Mouse (Mus musculus) liver, postnatal 0 days (tissue): Measurements from ENCODE around the gene Faf1. TPM values are rescaled to one million over a fixed set of nuclear protein-coding genes. Genes with fewer than 3 reads are reported as not detected.

ENCODE experiments used
- ATAC-seq: fragments of 200-750 bp; cut with Nextera tagmentation; 2 replicates; pipeline ENCODE4 v1.8.0; 2017; ENCODE audit warnings: mild to moderate bottlenecking, moderate library complexity
- DNase-seq: peaks from one replicate; pipeline ENCODE4 v3.0.0-alpha.2; 2016
- H3K27ac ChIP-seq: fragments of 300-500 bp; sonication (generic); 2 replicates; pipeline ENCODE4 v1.5.1; 2014; ENCODE audit warnings: antibody characterized with exemption, moderate library complexity, mild to moderate bottlenecking, low read depth
- H3K27me3 ChIP-seq: fragments of 300-500 bp; sonication (generic); 2 replicates; pipeline ENCODE4 v1.6.1; 2014; ENCODE audit warnings: low read length, control low read depth, mixed read lengths; ENCODE audit not compliant: insufficient read depth
- H3K36me3 ChIP-seq: fragments of 300-500 bp; sonication (generic); replicated peaks from 2 replicates; pipeline ENCODE4 v1.6.1; 2014; ENCODE audit warnings: mild to moderate bottlenecking, control low read depth, low read length, moderate library complexity, mixed read lengths; ENCODE audit not compliant: insufficient read depth
- H3K4me1 ChIP-seq: fragments of 300-500 bp; sonication (generic); 2 replicates; pipeline ENCODE4 v1.6.1; 2014; ENCODE audit warnings: antibody characterized with exemption, mild to moderate bottlenecking, control low read depth; ENCODE audit not compliant: insufficient read depth
- H3K4me2 ChIP-seq: fragments of 300-500 bp; sonication (generic); 2 replicates; pipeline ENCODE4 v1.6.1; 2014; ENCODE audit warnings: low read depth, mild to moderate bottlenecking, low read length, moderate library complexity, mixed read lengths
- H3K4me3 ChIP-seq: fragments of 300-500 bp; sonication (generic); 2 replicates; pipeline ENCODE4 v1.5.1; 2014; ENCODE audit warnings: low read depth, low read length
- H3K9ac ChIP-seq: fragments of 300-500 bp; sonication (generic); replicated peaks from 2 replicates; pipeline ENCODE4 v1.6.1; 2014; ENCODE audit warnings: mild to moderate bottlenecking, moderate library complexity
- H3K9me3 ChIP-seq: fragments of 300-500 bp; sonication (generic); 2 replicates; pipeline ENCODE4 v1.6.1; 2016; ENCODE audit warnings: mild to moderate bottlenecking, control low read depth, low read length, mixed read lengths
- CTCF ChIP-seq: sonication (generic); IDR thresholded peaks from 2 replicates; pipeline ENCODE4 v1.5.1; 2016; ENCODE audit warnings: antibody characterized with exemption, low read depth
- EP300 ChIP-seq: IDR thresholded peaks from 2 replicates; pipeline ENCODE4 v1.6.1; 2016; ENCODE audit warnings: antibody characterized with exemption, low read depth, mild to moderate bottlenecking
- WGBS: fragments of 180-500 bp; shearing (Covaris S2); extraction: QIAGEN DNeasy Blood & Tissue Kit; methylation state at CpG from one replicate; pipeline ENCODE4 v1.1.7; 2014; ENCODE audit not compliant: insufficient replicate concordance; 5-methylcytosine and 5-hydroxymethylcytosine counted together
- polyA plus RNA-seq: library from polyadenylated mRNA; unstranded; fragments of >200 nt; fragmentation: Nextera tagmentation; extraction: Ambion mirVana; gene quantifications from 2 replicates; pipeline ENCODE4 v1.2.1, GENCODE M21; 2015

The Faf1 gene
- polyA plus RNA-seq, 1 experiment from 2014 or later, result 10.6 TPM

DNA sequence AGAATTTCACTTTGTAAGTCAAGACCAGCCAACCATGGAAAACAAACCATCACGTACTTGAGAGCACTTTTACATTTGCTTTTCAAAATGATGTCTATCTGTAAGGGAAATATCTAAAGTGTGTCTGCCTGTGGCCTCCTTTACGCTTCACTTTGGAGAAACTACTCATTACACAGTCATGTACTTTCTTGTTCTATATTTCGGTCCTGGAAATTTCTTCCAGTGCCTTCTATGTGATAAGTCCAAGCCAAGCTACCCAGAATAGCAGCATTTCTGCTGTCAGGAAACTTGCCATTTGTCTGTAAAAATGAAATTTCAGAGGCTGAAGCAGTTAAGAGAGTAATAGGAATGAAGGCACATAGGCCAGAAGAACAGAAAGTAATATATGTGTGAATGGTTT lies 228.1 kb downstream of the Faf1 start:
- no peak overlapping the region for H3K4me3 ChIP-seq
- no peaks in the 10 kb centered on the region for H3K9me3 ChIP-seq
- H3K9ac ChIP-seq, result no peak overlapping the region
- no peak overlapping the region for H3K4me2 ChIP-seq
- H3K4me1 ChIP-seq, result no peaks in the 10 kb centered on the region
- DNase-seq, result no peak
- H3K36me3 ChIP-seq, result no peaks in the 10 kb centered on the region; the same call in 1 of the 2 replicates
- no peaks in the 10 kb centered on the region for H3K27me3 ChIP-seq
- no peak for ATAC-seq
- TF ChIP-seq EP300 (no peak), CTCF (no peak)
- WGBS, result 89% methylated on average over 3 of the region's 3 CpGs
- H3K27ac ChIP-seq, result no peak overlapping the region

- no peak overlapping the region for H3K4me2 ChIP-seq
- no peaks in the 10 kb centered on the region for H3K9me3 ChIP-seq
- H3K4me1 ChIP-seq, result no peaks in the 10 kb centered on the region
- H3K9ac ChIP-seq, result no peak overlapping the region
- H3K27ac ChIP-seq, result no peak overlapping the region
- no peak for ATAC-seq
- H3K36me3 ChIP-seq, result peaks cover 6% of the 10 kb centered on the region; the same call in 1 of the 2 replicates
- 94% methylated on average over 1 of the region's 1 CpGs for WGBS
- DNase-seq, result no peak
- no peak for TF ChIP-seq CTCF
- TF ChIP-seq EP300, result no peak
- no peak overlapping the region for H3K4me3 ChIP-seq
- H3K27me3 ChIP-seq, result no peaks in the 10 kb centered on the region
Observed at GRCm38 (mm10) chr4:109929058-109929457, 252.7 kb downstream of the Faf1 start.

GRCm38 (mm10) chr4:109930445-109930844 lies 254.1 kb downstream of the Faf1 start:
- no peak for TF ChIP-seq EP300
- TF ChIP-seq CTCF, result peak; percentile 44
- Histone ChIP-seq H3K4me2 (no peak overlapping the region), H3K4me1 (no peaks in the 10 kb centered on the region)

GRCm38 (mm10) chr4:109930935-109931334 lies 254.5 kb downstream of the Faf1 start:
- H3K27ac ChIP-seq, result no peak overlapping the region
- no peaks in the 10 kb centered on the region for H3K4me1 ChIP-seq
- ATAC-seq (no peak), DNase-seq (no peak)
- H3K27me3 ChIP-seq, result no peaks in the 10 kb centered on the region
- WGBS, result 84% methylated on average over 1 of the region's 1 CpGs
- no peak overlapping the region for H3K4me2 ChIP-seq
- peaks cover 6% of the 10 kb centered on the region; the same call in 1 of the 2 replicates for H3K36me3 ChIP-seq
- no peaks in the 10 kb centered on the region for H3K9me3 ChIP-seq
- H3K4me3 ChIP-seq, result no peak overlapping the region
- no peak for TF ChIP-seq EP300
- TF ChIP-seq CTCF, result no peak
- no peak overlapping the region for H3K9ac ChIP-seq

More at GRCm38 (mm10) chr4:109930445-109930844, 254.1 kb downstream of the Faf1 start:
- no peak overlapping the region for H3K9ac ChIP-seq
- no peak for ATAC-seq
- 91% methylated on average over 1 of the region's 1 CpGs for WGBS
- H3K27me3 ChIP-seq, result no peaks in the 10 kb centered on the region
- peaks cover 6% of the 10 kb centered on the region; the same call in 1 of the 2 replicates for H3K36me3 ChIP-seq
- H3K27ac ChIP-seq, result no peak overlapping the region
- H3K4me3 ChIP-seq, result no peak overlapping the region
- no peaks in the 10 kb centered on the region for H3K9me3 ChIP-seq
- DNase-seq, result no peak

GRCm38 (mm10) chr4:109936557-109936956 lies 260.2 kb downstream of the Faf1 start:
- 74% methylated on average over 3 of the region's 3 CpGs for WGBS
- Histone ChIP-seq H3K4me1 (no peaks in the 10 kb centered on the region), H3K27me3 (no peaks in the 10 kb centered on the region), H3K4me3 (no peak overlapping the region), H3K27ac (no peak overlapping the region), H3K36me3 (peaks cover 7% of the 10 kb centered on the region; the same call in 1 of the 2 replicates), H3K4me2 (no peak overlapping the region), H3K9me3 (no peaks in the 10 kb centered on the region), H3K9ac (no peak overlapping the region)
- ATAC-seq (no peak), DNase-seq (no peak)
- TF ChIP-seq EP300, result no peak
- TF ChIP-seq CTCF, result no peak

DNA sequence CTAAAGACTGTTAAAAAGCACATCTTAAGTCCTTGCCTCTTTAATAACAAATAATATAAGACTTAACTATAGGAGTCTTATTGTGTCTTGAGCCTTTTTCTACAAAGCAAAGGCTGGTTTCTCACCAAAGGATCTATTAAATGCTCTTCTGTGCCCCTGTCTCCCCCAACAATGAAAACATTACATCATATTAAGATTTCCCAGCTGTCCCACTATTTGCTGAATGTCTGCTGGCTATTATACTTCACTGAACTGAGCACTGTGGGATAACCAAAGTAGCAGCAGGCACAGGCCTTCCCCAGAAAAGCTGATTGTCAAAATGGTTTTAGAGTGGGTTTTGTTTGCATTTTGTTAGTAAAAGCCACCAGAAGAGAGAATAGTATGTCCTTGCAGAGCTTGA lies 262.9 kb downstream of the Faf1 start:
- Histone ChIP-seq H3K27ac (no peak overlapping the region), H3K9me3 (no peaks in the 10 kb centered on the region), H3K36me3 (peaks cover 7% of the 10 kb centered on the region; the same call in 1 of the 2 replicates), H3K9ac (no peak overlapping the region), H3K27me3 (no peaks in the 10 kb centered on the region), H3K4me2 (no peak overlapping the region), H3K4me1 (no peaks in the 10 kb centered on the region), H3K4me3 (no peak overlapping the region)
- ATAC-seq (no peak), DNase-seq (no peak)
- TF ChIP-seq CTCF (no peak), EP300 (no peak)

DNA sequence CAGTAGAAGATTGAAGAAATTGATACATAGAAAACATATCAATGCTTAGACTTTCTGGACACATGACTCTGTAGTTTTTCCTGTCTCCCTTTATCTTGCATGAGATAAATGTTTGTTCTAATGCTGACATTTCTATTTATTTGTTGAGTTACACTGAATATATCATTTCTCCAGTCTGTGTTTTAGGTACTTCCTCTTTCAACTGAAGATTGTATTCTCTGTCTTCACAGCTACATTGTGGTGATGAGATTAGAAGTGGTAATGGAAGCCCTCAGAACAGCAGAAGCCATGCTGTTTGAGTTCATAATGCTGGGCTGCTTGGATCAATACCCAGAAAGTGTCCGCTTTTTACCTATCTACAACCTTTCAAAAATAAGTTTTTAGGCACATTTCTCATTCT lies 269.2 kb downstream of the Faf1 start:
- no peak for DNase-seq
- Histone ChIP-seq H3K36me3 (peaks cover 6% of the 10 kb centered on the region; the same call in 1 of the 2 replicates), H3K4me1 (no peaks in the 10 kb centered on the region), H3K9me3 (no peaks in the 10 kb centered on the region), H3K27ac (no peak overlapping the region), H3K4me3 (no peak overlapping the region), H3K9ac (no peak overlapping the region), H3K27me3 (no peaks in the 10 kb centered on the region), H3K4me2 (no peak overlapping the region)
- WGBS, result 91% methylated on average over 1 of the region's 1 CpGs
- ATAC-seq, result no peak
- no peak for TF ChIP-seq EP300
- no peak for TF ChIP-seq CTCF
